Mouse (Mus musculus) hindbrain, embryonic 14.5 days (tissue): ENCODE data around the gene Cerk. TPM values are rescaled to one million over a fixed set of nuclear protein-coding genes. Genes with fewer than 3 reads are reported as not detected.

ENCODE experiments used
- ATAC-seq: fragments of 200-750 bp; cut with Nextera tagmentation; 2 replicates; pipeline ENCODE4 v1.8.0; 2017; ENCODE audit warnings: moderate number of reproducible peaks, mild to moderate bottlenecking, moderate TSS enrichment, moderate library complexity; ENCODE audit not compliant: low FRiP score
- DNase-seq: peaks from one replicate; pipeline ENCODE4 v3.0.0-alpha.2; 2015; ENCODE audit warnings: low spot score
- H3K27ac ChIP-seq: fragments of 300-500 bp; sonication (generic); 2 replicates; pipeline ENCODE4 v1.5.1; 2014; ENCODE audit warnings: mild to moderate bottlenecking, moderate library complexity
- H3K27me3 ChIP-seq: fragments of 300-500 bp; sonication (generic); 2 replicates; pipeline ENCODE4 v1.6.1; 2014; ENCODE audit warnings: mild to moderate bottlenecking, low read length, mixed read lengths; ENCODE audit not compliant: control insufficient read depth, insufficient read depth
- H3K36me3 ChIP-seq: fragments of 300-500 bp; sonication (generic); replicated peaks from 2 replicates; pipeline ENCODE4 v1.6.1; 2014; ENCODE audit not compliant: control insufficient read depth, insufficient read depth
- H3K4me1 ChIP-seq: fragments of 300-500 bp; sonication (generic); replicated peaks from 2 replicates; pipeline ENCODE4 v1.6.1; 2014; ENCODE audit warnings: antibody characterized with exemption, low read length, mixed read lengths; ENCODE audit not compliant: control insufficient read depth, insufficient read depth
- H3K4me2 ChIP-seq: fragments of 300-500 bp; sonication (generic); replicated peaks from 2 replicates; pipeline ENCODE4 v1.6.1; 2014; ENCODE audit warnings: mild to moderate bottlenecking, moderate library complexity
- H3K4me3 ChIP-seq: fragments of 300-500 bp; sonication (generic); replicated peaks from 2 replicates; pipeline ENCODE4 v1.5.1; 2014; ENCODE audit warnings: mild to moderate bottlenecking, low read length
- H3K9ac ChIP-seq: fragments of 300-500 bp; sonication (generic); 2 replicates; pipeline ENCODE4 v1.6.1; 2014
- H3K9me3 ChIP-seq: fragments of 300-500 bp; sonication (generic); 2 replicates; pipeline ENCODE4 v1.6.1; 2016; ENCODE audit warnings: low read length; ENCODE audit not compliant: control insufficient read depth
- WGBS: fragments of 180-500 bp; shearing (Covaris S2); extraction: QIAGEN DNeasy Blood & Tissue Kit; methylation state at CpG from one replicate; pipeline ENCODE4 v1.1.7; 2014; 5-methylcytosine and 5-hydroxymethylcytosine counted together
- polyA plus RNA-seq: library from polyadenylated mRNA; unstranded; fragments of >200 nt; fragmentation: Nextera tagmentation; extraction: Ambion mirVana; gene quantifications from 2 replicates; pipeline ENCODE4 v1.2.1, GENCODE M21; 2014

The Cerk gene
- polyA plus RNA-seq, 1 experiment from 2014 or later, result 28.3 TPM

- no peaks in the 10 kb centered on the region for H3K9me3 ChIP-seq
- H3K4me3 ChIP-seq, result no peak overlapping the region
- ATAC-seq (no peak), DNase-seq (no peak)
- no peak overlapping the region for H3K4me2 ChIP-seq
- peaks cover 7% of the 10 kb centered on the region for H3K4me1 ChIP-seq
- H3K36me3 ChIP-seq, result peaks cover 58% of the 10 kb centered on the region
- H3K9ac ChIP-seq, result no peak overlapping the region
- H3K27ac ChIP-seq, result no peak overlapping the region
- 93% methylated on average over 7 of the region's 7 CpGs for WGBS
- H3K27me3 ChIP-seq, result no peaks in the 10 kb centered on the region
These were observed 66.8 kb downstream of the Cerk start for GRCm38 (mm10) chr15:86119186-86119585.

GRCm38 (mm10) chr15:86117115-86118100 lies 68.5 kb downstream of the Cerk start:
- Histone ChIP-seq H3K27me3 (no peaks in the 10 kb centered on the region), H3K4me1 (peaks cover 22% of the 10 kb centered on the region), H3K4me2 (no peak overlapping the region), H3K4me3 (no peak overlapping the region), H3K9ac (no peak overlapping the region), H3K27ac (no peak overlapping the region), H3K36me3 (peaks cover 41% of the 10 kb centered on the region), H3K9me3 (no peaks in the 10 kb centered on the region)
- DNase-seq (no peak), ATAC-seq (no peak)
- WGBS, result 62% methylated on average over 14 of the region's 15 CpGs

GRCm38 (mm10) chr15:86116421-86116820 lies 69.5 kb downstream of the Cerk start:
- Histone ChIP-seq H3K4me2 (no peak overlapping the region), H3K4me1 (peaks cover 26% of the 10 kb centered on the region), H3K36me3 (peaks cover 32% of the 10 kb centered on the region), H3K27ac (no peak overlapping the region), H3K27me3 (no peaks in the 10 kb centered on the region), H3K9me3 (no peaks in the 10 kb centered on the region), H3K4me3 (no peak overlapping the region), H3K9ac (no peak overlapping the region)
- DNase-seq (no peak), ATAC-seq (no peak)
- 73% methylated on average over 5 of the region's 5 CpGs for WGBS

GRCm38 (mm10) chr15:86113342-86113710 lies 72.6 kb downstream of the Cerk start:
- ATAC-seq (no peak), DNase-seq (peak; percentile 56)
- H3K27ac ChIP-seq, result peak overlapping the region; percentile 90
- peaks cover 26% of the 10 kb centered on the region for H3K4me1 ChIP-seq
- 4% methylated on average over 9 of the region's 9 CpGs for WGBS
- no peak overlapping the region for H3K4me3 ChIP-seq
- H3K36me3 ChIP-seq, result 0 out of 2 replicates have a peak, but pooled peaks cover under 1% of the 10 kb centered on the region
- H3K27me3 ChIP-seq, result no peaks in the 10 kb centered on the region
- no peaks in the 10 kb centered on the region for H3K9me3 ChIP-seq
- peak overlapping the region; percentile 29 for H3K9ac ChIP-seq
- H3K4me2 ChIP-seq, result peak overlapping the region; percentile 11

GRCm38 (mm10) chr15:86112707-86113341 lies 73.1 kb downstream of the Cerk start:
- peak overlapping the region; percentile 11 for H3K4me2 ChIP-seq
- peak overlapping the region; percentile 29 for H3K9ac ChIP-seq
- H3K36me3 ChIP-seq, result no peaks in the 10 kb centered on the region
- H3K4me1 ChIP-seq, result peaks cover 28% of the 10 kb centered on the region
- no peaks in the 10 kb centered on the region for H3K9me3 ChIP-seq
- peak; percentile 46 for DNase-seq
- H3K27ac ChIP-seq, result peak overlapping the region; percentile 90
- H3K4me3 ChIP-seq, result no peak overlapping the region
- WGBS, result 8% methylated on average over 10 of the region's 10 CpGs
- ATAC-seq, result peak; percentile 28; the same call in 1 of the 2 replicates
- no peaks in the 10 kb centered on the region for H3K27me3 ChIP-seq

- WGBS, result 67% methylated on average over 10 of the region's 10 CpGs
- Histone ChIP-seq H3K9me3 (no peaks in the 10 kb centered on the region), H3K36me3 (no peaks in the 10 kb centered on the region), H3K27me3 (no peaks in the 10 kb centered on the region), H3K4me2 (no peak overlapping the region), H3K4me1 (peaks cover 24% of the 10 kb centered on the region), H3K9ac (no peak overlapping the region), H3K27ac (no peak overlapping the region), H3K4me3 (no peak overlapping the region)
- DNase-seq (peak; percentile 31), ATAC-seq (peak; percentile 31; the same call in 1 of the 2 replicates)
These were observed 75.4 kb downstream of the Cerk start for GRCm38 (mm10) chr15:86110361-86111103.

- no peak overlapping the region for H3K4me2 ChIP-seq
- H3K27me3 ChIP-seq, result no peaks in the 10 kb centered on the region
- ATAC-seq, result no peak
- no peaks in the 10 kb centered on the region for H3K9me3 ChIP-seq
- H3K36me3 ChIP-seq, result peaks cover 4% of the 10 kb centered on the region; the same call in 1 of the 2 replicates
- 78% methylated on average over 8 of the region's 8 CpGs for WGBS
- no peak overlapping the region for H3K9ac ChIP-seq
- no peak overlapping the region for H3K27ac ChIP-seq
- peaks cover 24% of the 10 kb centered on the region for H3K4me1 ChIP-seq
- H3K4me3 ChIP-seq, result no peak overlapping the region
- DNase-seq, result no peak
These were observed 76.2 kb downstream of the Cerk start for GRCm38 (mm10) chr15:86109650-86110211.

GRCm38 (mm10) chr15:86109245-86109644 lies 76.7 kb downstream of the Cerk start:
- DNase-seq (no peak), ATAC-seq (no peak)
- H3K27me3 ChIP-seq, result no peaks in the 10 kb centered on the region
- H3K4me3 ChIP-seq, result no peak overlapping the region
- no peak overlapping the region for H3K27ac ChIP-seq
- peaks cover 9% of the 10 kb centered on the region; the same call in 1 of the 2 replicates for H3K36me3 ChIP-seq
- WGBS, result 78% methylated on average over 7 of the region's 7 CpGs
- peaks cover 24% of the 10 kb centered on the region for H3K4me1 ChIP-seq
- H3K9me3 ChIP-seq, result no peaks in the 10 kb centered on the region
- H3K9ac ChIP-seq, result no peak overlapping the region
- H3K4me2 ChIP-seq, result no peak overlapping the region
